Mouse (Mus musculus): Measurements from ENCODE around the gene Rhod.

DNA sequence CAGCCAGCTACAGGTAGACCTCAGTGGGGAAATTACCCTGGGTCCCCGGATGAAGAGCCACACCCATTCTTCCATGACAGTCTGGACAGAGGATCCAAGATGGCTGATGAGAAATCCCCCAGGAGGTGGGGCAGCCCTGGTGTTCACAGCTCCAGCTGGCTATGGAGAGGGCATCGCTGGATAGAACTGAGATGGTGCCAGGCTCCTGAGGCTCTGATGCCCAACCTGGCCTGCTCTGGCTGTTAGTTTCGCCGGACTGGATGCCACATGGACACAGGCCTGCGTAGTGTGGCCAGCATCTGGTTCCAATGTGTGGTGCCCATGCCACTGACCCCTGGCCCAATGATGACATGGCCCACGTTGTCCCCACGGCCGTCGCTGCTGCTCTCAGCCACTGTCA, 8.2 kb upstream of the Rhod start:
- TF ChIP-seq POLR2A (IDR thresholded peaks at IDR 0.05; ENCODE audit: insufficient read depth, low read depth, low read length) (no peak), CTCF (IDR thresholded peaks at IDR 0.05) (no peak)
